Mouse (Mus musculus) urinary bladder, adult 2 months (tissue): ENCODE results near the gene Lrch1. TPM values are rescaled to one million over a fixed set of nuclear protein-coding genes. Genes with fewer than 3 reads are reported as not detected.

ENCODE experiments used
- DNase-seq: peaks from one replicate; pipeline ENCODE4 v3.0.0; 2022; ENCODE audit warnings: low spot score
- polyA plus RNA-seq: library from polyadenylated mRNA; depleted of rRNA; stranded (reverse); fragments of >200 nt; gene quantifications from 2 replicates; pipeline ENCODE4 v1.2.3, GENCODE M21; 2012

Gene Lrch1
- polyA plus RNA-seq, 1 experiment = 23.0 TPM

GRCm38 (mm10) chr14:74814848-74815789 is 132.6 kb downstream of the Lrch1 start:
- DNase-seq = no peak

- no peak for DNase-seq
These were observed 136.1 kb downstream of the Lrch1 start for GRCm38 (mm10) chr14:74811617-74812016.

- no peak for DNase-seq
These were observed 145.7 kb downstream of the Lrch1 start for GRCm38 (mm10) chr14:74801961-74802360.

- DNase-seq = no peak
These were observed 149.4 kb downstream of the Lrch1 start for GRCm38 (mm10) chr14:74798063-74798890.

GRCm38 (mm10) chr14:74797386-74798062 is 150.2 kb downstream of the Lrch1 start:
- no peak for DNase-seq

GRCm38 (mm10) chr14:74794931-74795330 is 152.7 kb downstream of the Lrch1 start:
- no peak for DNase-seq

GRCm38 (mm10) chr14:74792793-74793192 is 154.9 kb downstream of the Lrch1 start:
- DNase-seq = no peak

GRCm38 (mm10) chr14:74790535-74790934 is 157.1 kb downstream of the Lrch1 start:
- DNase-seq = no peak

GRCm38 (mm10) chr14:74788766-74789165 is 158.9 kb downstream of the Lrch1 start:
- no peak for DNase-seq

GRCm38 (mm10) chr14:74787717-74788116 is 160.0 kb downstream of the Lrch1 start:
- DNase-seq = no peak

- no peak for DNase-seq
These were observed 163.3 kb downstream of the Lrch1 start for GRCm38 (mm10) chr14:74784243-74784934.

- DNase-seq = no peak
These were observed 173.5 kb downstream of the Lrch1 start for GRCm38 (mm10) chr14:74774046-74774619.

GRCm38 (mm10) chr14:74767892-74768291 is 179.8 kb downstream of the Lrch1 start:
- no peak for DNase-seq

GRCm38 (mm10) chr14:74764191-74764918 is 183.3 kb downstream of the Lrch1 start:
- DNase-seq = peak; percentile 57

- DNase-seq = no peak
These were observed 210.8 kb downstream of the Lrch1 start for GRCm38 (mm10) chr14:74736850-74737249.

GRCm38 (mm10) chr14:74735471-74735870 is 212.2 kb downstream of the Lrch1 start:
- DNase-seq = no peak

GRCm38 (mm10) chr14:74733397-74733796 is 214.3 kb downstream of the Lrch1 start:
- DNase-seq = no peak

- peak; percentile 80 for DNase-seq
These were observed 215.4 kb downstream of the Lrch1 start, which contains the start of gene Esd for GRCm38 (mm10) chr14:74732079-74732783. Gene Esd (plus strand): TSS chr14:74732297.
